Mouse (Mus musculus) adipocyte (in vitro differentiated cells): ENCODE measurements around the gene N6amt1.

Experiments
- DNase-seq: peaks from one replicate; pipeline ENCODE4 v3.0.0-alpha.2; 2016; ENCODE audit warnings: low spot score

Gene N6amt1

GRCm38 (mm10) chr16:87354075-87354583 is at the start of gene N6amt1:
Gene N6amt1 (plus strand): TSS chr16:87354185.
- DNase-seq = peak; percentile 99

GRCm38 (mm10) chr16:87305251-87306011 is 48.6 kb upstream of the N6amt1 start:
- DNase-seq = peak; percentile 53

GRCm38 (mm10) chr16:87307109-87307735 is 46.8 kb upstream of the N6amt1 start:
- DNase-seq = peak; percentile 79

GRCm38 (mm10) chr16:87310659-87311058 is 43.3 kb upstream of the N6amt1 start:
- DNase-seq = no peak

- no peak for DNase-seq
These were observed 35.7 kb upstream of the N6amt1 start for GRCm38 (mm10) chr16:87318200-87318811.

- DNase-seq = no peak
These were observed 35.0 kb upstream of the N6amt1 start for GRCm38 (mm10) chr16:87318998-87319397.

GRCm38 (mm10) chr16:87319541-87320251 is 34.3 kb upstream of the N6amt1 start:
- DNase-seq = peak; percentile 43

- DNase-seq = no peak
These were observed 33.8 kb upstream of the N6amt1 start for GRCm38 (mm10) chr16:87320252-87320555.

- DNase-seq = no peak
These were observed 29.4 kb upstream of the N6amt1 start for GRCm38 (mm10) chr16:87324571-87324970.

GRCm38 (mm10) chr16:87329986-87330385 is 24.0 kb upstream of the N6amt1 start:
- no peak for DNase-seq

- DNase-seq = no peak
These were observed 19.2 kb upstream of the N6amt1 start for GRCm38 (mm10) chr16:87334756-87335155.

GRCm38 (mm10) chr16:87341043-87341572 is 12.9 kb upstream of the N6amt1 start:
- DNase-seq = no peak

GRCm38 (mm10) chr16:87348133-87348532 is 5.9 kb upstream of the N6amt1 start:
- no peak for DNase-seq

GRCm38 (mm10) chr16:87351386-87352105 is 2.4 kb upstream of the N6amt1 start:
- DNase-seq = no peak

GRCm38 (mm10) chr16:87353605-87354004 is 380 bp upstream of the N6amt1 start:
- peak; percentile 49 for DNase-seq

GRCm38 (mm10) chr16:87354748-87355147 is 763 bp downstream of the N6amt1 start:
- no peak for DNase-seq

GRCm38 (mm10) chr16:87360096-87360495 is 6.1 kb downstream of the N6amt1 start:
- no peak for DNase-seq

- DNase-seq = no peak
These were observed 10.2 kb downstream of the N6amt1 start for GRCm38 (mm10) chr16:87364231-87364630.

- DNase-seq = no peak
These were observed 12.1 kb downstream of the N6amt1 start for GRCm38 (mm10) chr16:87366035-87366434.

GRCm38 (mm10) chr16:87366445-87366844 is 12.5 kb downstream of the N6amt1 start:
- DNase-seq = no peak

GRCm38 (mm10) chr16:87382996-87383395 is 29.0 kb downstream of the N6amt1 start:
- no peak for DNase-seq
